Mouse (Mus musculus) adrenal gland, postnatal 4 days (tissue): ENCODE data around the gene Cetn4. TPM values are rescaled to one million over a fixed set of nuclear protein-coding genes. Genes with fewer than 3 reads are reported as not detected.

Experiments
- total RNA-seq, 2 experiments: library from RNA; stranded (reverse); gene quantifications; 2 replicates each; pipeline ENCODE4 v1.2.3; 2021

Gene Cetn4
- total RNA-seq, 2 experiments from 2014 or later, result 4.4 to 5.3 TPM

Other genes with a start within 250 kb of the Cetn4 start
- gene Adad1, start 249.2 kb downstream of the Cetn4 start, total RNA-seq, result under 1 TPM in 1 of 2 experiments, not detected in 1; 0.08 TPM
- gene Il2, start 186.7 kb downstream of the Cetn4 start, total RNA-seq, result not detected
- not detected for gene Il21, start 80.1 kb downstream of the Cetn4 start, total RNA-seq
- gene Bbs12, start 154 bp downstream of the Cetn4 start, total RNA-seq, result 1 to 10 TPM; 6.0 TPM
- gene Fgf2, start 35.6 kb upstream of the Cetn4 start, total RNA-seq, result 1 to 10 TPM; 5.0 to 7.1 TPM
- 10 to 100 TPM; 32.0 to 42.8 TPM for gene Spata5, start 107.2 kb upstream of the Cetn4 start, total RNA-seq
- gene Nudt6, start 107.5 kb upstream of the Cetn4 start, total RNA-seq, result 10 to 100 TPM; 17.5 to 18.3 TPM